Mouse (Mus musculus) hindbrain, postnatal 0 days (tissue): ENCODE measurements around the gene Rufy3. TPM values are rescaled to one million over a fixed set of nuclear protein-coding genes. Genes with fewer than 3 reads are reported as not detected.
A peak's percentile ranks its signal among the peaks of the same experiment; 100 is the strongest.

ENCODE experiments used
- ATAC-seq: fragments of 200-750 bp; cut with Nextera tagmentation; 2 replicates; pipeline ENCODE4 v1.8.0; 2017; ENCODE audit warnings: mild to moderate bottlenecking, moderate TSS enrichment, moderate library complexity
- DNase-seq: peaks from one replicate; pipeline ENCODE4 v3.0.0-alpha.2; 2015; ENCODE audit warnings: low spot score
- H3K27ac ChIP-seq: fragments of 300-500 bp; sonication (generic); 2 replicates; pipeline ENCODE4 v1.5.1; 2014; ENCODE audit warnings: mild to moderate bottlenecking
- H3K27me3 ChIP-seq: fragments of 300-500 bp; sonication (generic); 2 replicates; pipeline ENCODE4 v1.6.1; 2014; ENCODE audit warnings: low read length, mixed read lengths; ENCODE audit not compliant: insufficient read depth
- H3K36me3 ChIP-seq: fragments of 300-500 bp; sonication (generic); 2 replicates; pipeline ENCODE4 v1.6.1; 2014; ENCODE audit warnings: low read length, mixed read lengths; ENCODE audit not compliant: insufficient read depth
- H3K4me1 ChIP-seq: fragments of 300-500 bp; sonication (generic); 2 replicates; pipeline ENCODE4 v1.6.1; 2014; ENCODE audit warnings: antibody characterized with exemption, low read length, mixed read lengths; ENCODE audit not compliant: insufficient read depth
- H3K4me2 ChIP-seq: fragments of 300-500 bp; sonication (generic); 2 replicates; pipeline ENCODE4 v1.6.1; 2014; ENCODE audit warnings: low read depth, mild to moderate bottlenecking, low read length, moderate library complexity, mixed read lengths
- H3K4me3 ChIP-seq: fragments of 300-500 bp; sonication (generic); 2 replicates; pipeline ENCODE4 v1.5.1; 2014; ENCODE audit warnings: low read length
- H3K9ac ChIP-seq: fragments of 300-500 bp; sonication (generic); replicated peaks from 2 replicates; pipeline ENCODE4 v1.6.1; 2014; ENCODE audit warnings: mild to moderate bottlenecking, low read length, moderate library complexity, mixed read lengths
- H3K9me3 ChIP-seq: fragments of 300-500 bp; sonication (generic); 2 replicates; pipeline ENCODE4 v1.6.1; 2016; ENCODE audit warnings: low read length, mixed read lengths
- CTCF ChIP-seq: IDR thresholded peaks from 2 replicates; pipeline ENCODE4 v1.5.1; 2016; ENCODE audit warnings: antibody characterized with exemption, control low read depth, low read depth
- WGBS: fragments of 180-500 bp; shearing (Covaris S2); extraction: QIAGEN DNeasy Blood & Tissue Kit; methylation state at CpG from one replicate; pipeline ENCODE4 v1.1.7; 2014; 5-methylcytosine and 5-hydroxymethylcytosine counted together
- polyA plus RNA-seq: library from polyadenylated mRNA; unstranded; fragments of >200 nt; fragmentation: Nextera tagmentation; extraction: Ambion mirVana; gene quantifications from 2 replicates; pipeline ENCODE4 v1.2.1, GENCODE M21; 2015
- total RNA-seq: library from RNA; depleted of rRNA; stranded (reverse); fragments of >200 nt; gene quantifications from 2 replicates; pipeline ENCODE4 v1.2.3, GENCODE M21; 2014

The Rufy3 gene
- total and polyA plus RNA-seq, 2 experiments from 2014 or later: 169 to 210 TPM

- 87% methylated on average over 7 of the region's 7 CpGs for WGBS
- no peak for TF ChIP-seq CTCF
Measured at GRCm38 (mm10) chr5:88545536-88545935, 19.3 kb upstream of the Rufy3 start.

DNA sequence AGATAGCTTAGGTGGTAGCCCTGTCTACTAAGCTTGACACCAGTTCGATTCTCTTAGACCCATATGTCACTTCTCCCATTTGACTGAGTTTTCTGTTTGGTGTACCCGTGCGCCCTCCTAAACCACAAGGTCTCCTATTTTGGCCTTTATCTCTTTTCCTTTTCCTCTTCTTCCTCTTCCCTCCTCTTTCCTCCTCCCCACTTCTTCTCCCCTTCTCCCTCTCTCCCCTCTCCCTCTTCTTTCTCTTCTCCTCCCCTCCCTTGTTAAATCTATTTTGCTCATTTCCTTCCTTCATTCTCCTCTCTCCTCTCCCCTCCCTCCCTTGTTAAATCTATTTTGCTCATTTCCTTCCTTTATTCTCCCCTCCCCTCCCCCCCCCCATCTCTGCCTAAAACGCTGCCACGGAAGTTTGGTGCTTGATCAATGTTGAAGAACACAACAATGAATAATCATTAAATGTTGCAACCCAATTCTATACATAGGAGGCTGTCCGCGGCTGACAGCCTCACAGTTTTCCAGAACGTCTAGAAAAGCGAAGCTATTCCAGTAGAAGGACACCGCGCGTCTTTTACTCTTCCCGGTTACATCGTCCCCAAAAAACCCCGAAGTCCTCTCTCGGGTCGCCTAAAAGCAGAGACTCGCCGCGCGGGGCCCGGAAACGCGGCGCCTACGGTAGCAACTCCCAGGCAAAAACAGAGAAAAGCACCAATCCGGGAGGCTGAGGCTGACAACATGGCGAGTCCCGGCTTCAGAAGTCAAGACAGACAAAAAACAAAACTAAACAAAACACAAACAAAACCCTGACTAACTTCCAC is 11.4 kb upstream of the Rufy3 start:
- TF ChIP-seq CTCF: no peak
- ATAC-seq: peak; percentile 75; the same call in 1 of the 2 replicates

More at GRCm38 (mm10) chr5:88545536-88545935, 19.3 kb upstream of the Rufy3 start:
- Histone ChIP-seq H3K27ac (no peak overlapping the region), H3K4me3 (no peak overlapping the region), H3K4me1 (no peaks in the 10 kb centered on the region), H3K9ac (no peak overlapping the region), H3K9me3 (no peaks in the 10 kb centered on the region), H3K4me2 (no peak overlapping the region), H3K27me3 (no peaks in the 10 kb centered on the region), H3K36me3 (no peaks in the 10 kb centered on the region)
- no peak for ATAC-seq
- no peak for DNase-seq

DNA sequence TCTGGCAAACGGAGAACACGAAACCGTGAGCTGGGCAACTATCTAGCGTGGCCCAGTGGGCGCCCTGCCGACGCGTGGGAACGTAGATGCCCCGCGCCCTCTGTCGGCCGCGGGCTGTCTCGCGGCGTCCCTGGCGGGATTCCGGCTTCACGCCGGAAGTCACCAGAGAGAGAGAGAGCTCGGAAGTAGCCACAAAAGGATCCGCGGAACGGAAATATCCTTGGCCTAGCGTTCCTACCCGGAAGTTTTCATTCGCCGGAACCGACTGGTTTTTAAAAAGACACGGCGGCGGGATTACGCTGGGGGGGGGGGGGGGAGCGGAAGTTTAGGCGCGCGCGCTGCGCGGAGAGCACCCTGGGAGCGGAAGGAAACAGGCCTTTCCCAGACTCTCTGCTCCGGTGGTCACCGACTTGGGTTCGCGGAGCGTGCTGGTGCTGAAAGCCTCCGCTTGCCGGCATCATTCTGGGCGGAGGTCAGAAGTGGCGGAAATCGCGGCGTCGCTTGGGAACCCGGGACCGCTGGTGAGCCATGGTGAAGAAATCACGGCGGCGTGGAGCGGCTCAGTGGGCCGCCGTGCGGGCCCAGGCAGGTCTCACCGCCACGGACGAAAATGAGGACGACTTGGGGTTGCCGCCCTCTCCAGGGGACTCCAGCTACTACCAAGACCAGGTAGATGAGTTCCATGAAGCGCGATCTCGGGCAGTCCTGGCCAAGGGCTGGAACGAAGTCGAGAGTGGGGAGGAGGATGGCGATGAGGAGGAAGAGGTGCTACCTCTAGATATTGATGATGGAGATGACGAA is 10.6 kb upstream of the Rufy3 start, which contains the start of gene Utp3:
TSS of gene Utp3 (plus strand) at position 377 of the 801 bp plus-strand sequence.
- no peaks in the 10 kb centered on the region for H3K36me3 ChIP-seq
- peak within 1 kb of the TSS; percentile 88 for H3K9ac ChIP-seq
- ATAC-seq (peak; percentile 97), DNase-seq (peak; percentile 99)
- no peaks in the 10 kb centered on the region for H3K27me3 ChIP-seq
- peaks cover 14% of the 10 kb centered on the region for H3K4me1 ChIP-seq
- H3K4me3 ChIP-seq: peak within 1 kb of the TSS; percentile 87
- peak within 1 kb of the TSS; percentile 90 for H3K27ac ChIP-seq
- WGBS: under 1% methylated on average over 75 of the region's 76 CpGs
- peak; percentile 87 for TF ChIP-seq CTCF
- peak within 1 kb of the TSS; percentile 90 for H3K4me2 ChIP-seq
- H3K9me3 ChIP-seq: no peaks in the 10 kb centered on the region

More for the DNA sequence above, 11.4 kb upstream of the Rufy3 start:
- peaks cover 14% of the 10 kb centered on the region for H3K4me1 ChIP-seq
- H3K9ac ChIP-seq: peak overlapping the region; percentile 66
- H3K27ac ChIP-seq: peak overlapping the region; percentile 85
- H3K27me3 ChIP-seq: no peaks in the 10 kb centered on the region
- H3K9me3 ChIP-seq: no peaks in the 10 kb centered on the region
- H3K36me3 ChIP-seq: no peaks in the 10 kb centered on the region
- DNase-seq: no peak
- H3K4me2 ChIP-seq: peak overlapping the region; percentile 74
- H3K4me3 ChIP-seq: peak overlapping the region; percentile 87
- 7% methylated on average over 29 of the region's 29 CpGs for WGBS

DNA sequence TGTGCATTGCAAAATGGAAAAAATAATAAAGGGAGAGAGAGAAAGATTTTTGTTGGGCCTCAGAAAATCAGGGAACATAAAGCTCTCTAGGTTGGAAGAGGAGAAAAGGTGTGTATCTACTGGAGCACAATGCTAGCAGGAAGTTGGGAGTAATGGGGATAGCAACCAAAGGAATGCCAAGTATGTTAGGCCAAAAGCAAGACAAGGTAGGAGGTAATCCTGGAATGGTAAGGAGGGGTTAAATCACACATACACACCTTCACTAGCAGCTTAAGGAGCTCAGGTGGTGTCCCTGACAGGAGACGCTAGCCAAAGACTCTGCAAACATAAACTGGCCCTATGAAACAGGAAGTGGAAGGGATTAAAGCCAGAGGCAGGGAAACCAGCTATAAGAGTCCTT is 5.8 kb upstream of the Rufy3 start:
- ATAC-seq (no peak), DNase-seq (no peak)
- H3K4me3 ChIP-seq: no peak overlapping the region
- no peak overlapping the region for H3K4me2 ChIP-seq
- H3K9me3 ChIP-seq: no peaks in the 10 kb centered on the region
- H3K27me3 ChIP-seq: no peaks in the 10 kb centered on the region
- no peak for TF ChIP-seq CTCF
- WGBS: 62% methylated on average over 1 of the region's 1 CpGs
- no peak overlapping the region for H3K27ac ChIP-seq
- no peaks in the 10 kb centered on the region for H3K36me3 ChIP-seq
- peaks cover 16% of the 10 kb centered on the region for H3K4me1 ChIP-seq
- no peak overlapping the region for H3K9ac ChIP-seq

DNA sequence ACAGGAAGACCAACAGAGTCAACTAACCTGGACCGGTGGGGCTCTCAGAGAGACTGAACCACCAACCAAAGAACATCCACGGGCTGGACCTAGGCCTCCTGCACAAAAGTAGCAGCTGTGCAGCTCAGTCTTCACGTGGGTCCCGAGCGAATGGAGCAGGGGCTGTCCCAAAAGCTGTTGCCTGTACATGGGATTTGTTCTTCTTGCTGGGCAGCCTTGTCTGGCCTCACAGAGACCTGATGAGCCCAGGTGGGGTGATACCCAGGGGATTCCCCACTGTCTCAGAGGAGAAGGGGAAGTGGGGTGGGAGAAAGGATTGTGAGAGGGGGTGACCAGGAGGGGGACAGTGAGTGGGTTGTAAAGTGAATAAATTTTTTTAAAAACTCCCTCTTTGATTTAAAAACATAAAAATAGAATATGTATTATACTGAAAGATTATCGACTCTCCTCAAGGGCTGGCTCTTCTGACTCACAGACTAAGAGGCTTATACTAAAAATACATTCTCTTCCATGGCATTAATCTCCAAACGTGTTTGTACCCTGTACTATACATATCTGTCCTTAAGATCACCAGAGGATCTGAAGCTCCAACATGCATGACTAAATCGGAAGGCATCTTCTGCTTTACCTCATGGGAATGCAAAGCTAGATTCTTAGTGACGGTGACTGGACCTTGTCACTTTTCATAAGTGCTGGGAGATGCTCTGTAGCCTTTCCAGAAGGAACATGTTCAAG is 3.6 kb upstream of the Rufy3 start:
- ATAC-seq: no peak

More for the DNA sequence above, 3.6 kb upstream of the Rufy3 start:
- Histone ChIP-seq H3K27ac (no peak overlapping the region), H3K4me1 (peaks cover 4% of the 10 kb centered on the region), H3K9me3 (no peaks in the 10 kb centered on the region), H3K9ac (no peak overlapping the region), H3K27me3 (no peaks in the 10 kb centered on the region), H3K4me3 (no peak overlapping the region), H3K36me3 (no peaks in the 10 kb centered on the region), H3K4me2 (no peak overlapping the region)
- DNase-seq: no peak
- WGBS: 81% methylated on average over 9 of the region's 9 CpGs
- TF ChIP-seq CTCF: no peak
